Mouse (Mus musculus): ENCODE measurements at regions not wholly inside any gene's neighbourhood (a gene's known extent, or its start where the extent isn't known, plus 50 kb on each side); places are given as distances from the start of the nearest gene placed in this dataset.

DNA sequence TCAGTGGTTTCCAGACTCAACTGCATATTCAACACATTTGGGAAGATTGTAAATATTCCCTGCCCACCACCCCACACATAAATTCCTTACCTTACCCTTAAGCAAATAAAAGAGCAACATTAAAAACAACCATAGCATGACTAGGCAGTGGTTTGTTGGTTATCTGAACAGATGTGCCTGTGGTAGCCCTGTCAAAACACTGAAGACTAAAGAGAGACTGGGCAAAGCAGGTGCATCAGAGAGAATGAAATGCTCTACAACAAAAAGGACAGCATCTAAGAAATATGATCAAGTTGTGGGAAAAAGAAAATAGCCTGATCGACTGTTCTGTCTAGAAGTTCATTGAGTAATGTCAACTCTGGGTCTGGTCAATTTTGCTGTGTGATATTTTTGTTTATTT is 114.6 kb downstream of the Nuf2 start:
- Histone ChIP-seq H3K27ac (ENCODE audit: control insufficient read depth, low read depth, low read length) (no peak overlapping the region), H3K79me2 (ENCODE audit: control insufficient read depth, insufficient read depth, low read length, poor library complexity) (no peaks in the 10 kb centered on the region), H3K9ac (ENCODE audit: control insufficient read depth, low read depth, low read length, poor library complexity, severe bottlenecking) (no peak overlapping the region), H3K36me3 (ENCODE audit: control insufficient read depth in 1 of 2, insufficient read depth in 2 of 2, low read length in 2 of 2) (no peaks in the 10 kb centered on the region), H3K4me3 (ENCODE audit: control insufficient read depth in 1 of 2, insufficient read depth in 1 of 2, low read depth in 2 of 2, low read length in 2 of 2) (no peak overlapping the region), H3K27me3 (ENCODE audit: control insufficient read depth in 1 of 2, insufficient read depth in 2 of 2, low read length in 2 of 2) (no peaks in the 10 kb centered on the region), H3K4me1 (ENCODE audit: control insufficient read depth in 1 of 2, insufficient read depth in 2 of 2, low read length in 2 of 2) (no peaks in the 10 kb centered on the region), H3K9me3 (replicated peaks; ENCODE audit: insufficient read depth, low read length) (no peaks in the 10 kb centered on the region)
- DNase-seq (ENCODE audit: low read depth, low spot score) = no peak
- TF ChIP-seq MAX (IDR thresholded peaks at IDR 0.05; ENCODE audit: low read length) (no peak), ZNF384 (IDR thresholded peaks at IDR 0.05; ENCODE audit: low read depth, low read length) (no peak), ELF1 (IDR thresholded peaks at IDR 0.05; ENCODE audit: low read depth, low read length) (no peak)

DNA sequence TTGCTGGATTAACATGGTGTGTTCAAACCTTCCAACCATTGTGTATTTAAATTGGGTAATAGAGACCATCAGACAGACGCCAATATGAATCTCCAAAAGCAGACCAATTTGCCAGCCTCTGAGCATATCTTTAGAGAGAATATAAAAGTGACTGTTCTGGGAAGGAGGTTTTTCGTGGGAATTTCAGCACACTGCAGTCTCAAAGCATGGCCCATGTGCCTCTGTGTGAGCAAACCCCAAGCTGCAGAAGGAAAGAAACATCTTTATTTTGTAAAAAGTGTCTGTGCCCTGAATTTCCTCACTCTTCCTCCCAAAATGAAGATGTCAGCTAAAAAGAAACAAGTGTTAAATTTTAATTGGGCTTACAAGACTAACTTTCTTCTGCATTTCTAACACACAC is 123.1 kb downstream of the Nuf2 start:
- no peaks in the 10 kb centered on the region for H3K36me3 ChIP-seq (ENCODE audit: control insufficient read depth in 1 of 2, insufficient read depth in 2 of 2, low read length in 2 of 2)
- H3K9me3 ChIP-seq (replicated peaks; ENCODE audit: insufficient read depth, low read length) = no peaks in the 10 kb centered on the region
- no peaks in the 10 kb centered on the region for H3K4me1 ChIP-seq (ENCODE audit: control insufficient read depth in 1 of 2, insufficient read depth in 2 of 2, low read length in 2 of 2)
- H3K27me3 ChIP-seq (ENCODE audit: control insufficient read depth in 1 of 2, insufficient read depth in 2 of 2, low read length in 2 of 2) = no peaks in the 10 kb centered on the region
- H3K4me3 ChIP-seq (ENCODE audit: control insufficient read depth in 1 of 2, insufficient read depth in 1 of 2, low read depth in 2 of 2, low read length in 2 of 2) = no peak overlapping the region
- H3K9ac ChIP-seq (ENCODE audit: control insufficient read depth, low read depth, low read length, poor library complexity, severe bottlenecking) = no peak overlapping the region
- no peak for DNase-seq (ENCODE audit: low read depth, low spot score)
- H3K27ac ChIP-seq (ENCODE audit: control insufficient read depth, low read depth, low read length) = no peak overlapping the region
- TF ChIP-seq USF1 (IDR thresholded peaks at IDR 0.05; ENCODE audit: low read depth, low read length) (no peak), SMC3 (IDR thresholded peaks at IDR 0.05; ENCODE audit: low read depth, low read length) (no peak), MXI1 (IDR thresholded peaks at IDR 0.05; ENCODE audit: low read depth, low read length) (no peak), EP300 (IDR thresholded peaks at IDR 0.05; ENCODE audit: low read depth in 1 of 2, low read length in 2 of 2) (no peak), BHLHE40 (IDR thresholded peaks at IDR 0.05; ENCODE audit: borderline replicate concordance, low read depth, low read length) (no peak), POLR2A (IDR thresholded peaks at IDR 0.05; ENCODE audit: control insufficient read depth in 1 of 2, insufficient read depth in 1 of 2, low read depth in 1 of 2, low read length in 2 of 2, poor library complexity in 1 of 2) (no peak), MEF2A (IDR thresholded peaks at IDR 0.05; ENCODE audit: extremely low read depth, insufficient replicate concordance, low read depth, low read length, poor library complexity, severe bottlenecking) (no peak), CHD1 (IDR thresholded peaks at IDR 0.05; ENCODE audit: low read depth, low read length) (no peak)
- no peaks in the 10 kb centered on the region for H3K79me2 ChIP-seq (ENCODE audit: control insufficient read depth, insufficient read depth, low read length, poor library complexity)

- H3K27ac ChIP-seq (ENCODE audit: control insufficient read depth, low read depth, low read length) = no peak overlapping the region
- TF ChIP-seq MYB (IDR thresholded peaks at IDR 0.05; ENCODE audit: low read depth, low read length) (no peak), GATA1 (IDR thresholded peaks at IDR 0.05; ENCODE audit: low read depth, low read length) (no peak), E2F4 (IDR thresholded peaks at IDR 0.05; ENCODE audit: borderline replicate concordance, low read depth, low read length) (no peak), EP300 (IDR thresholded peaks at IDR 0.05; ENCODE audit: low read depth in 1 of 2, low read length in 2 of 2) (no peak)
- H3K9ac ChIP-seq (ENCODE audit: control insufficient read depth, low read depth, low read length, poor library complexity, severe bottlenecking) = no peak overlapping the region
- H3K27me3 ChIP-seq (ENCODE audit: control insufficient read depth in 1 of 2, insufficient read depth in 2 of 2, low read length in 2 of 2) = no peaks in the 10 kb centered on the region
- H3K79me2 ChIP-seq (ENCODE audit: control insufficient read depth, insufficient read depth, low read length, poor library complexity) = no peaks in the 10 kb centered on the region
- no peaks in the 10 kb centered on the region for H3K4me1 ChIP-seq (ENCODE audit: control insufficient read depth in 1 of 2, insufficient read depth in 2 of 2, low read length in 2 of 2)
- no peaks in the 10 kb centered on the region for H3K36me3 ChIP-seq (ENCODE audit: control insufficient read depth in 1 of 2, insufficient read depth in 2 of 2, low read length in 2 of 2)
- H3K9me3 ChIP-seq (replicated peaks; ENCODE audit: insufficient read depth, low read length) = no peaks in the 10 kb centered on the region
- no peak overlapping the region for H3K4me3 ChIP-seq (ENCODE audit: control insufficient read depth in 1 of 2, insufficient read depth in 1 of 2, low read depth in 2 of 2, low read length in 2 of 2)
- DNase-seq (ENCODE audit: low read depth, low spot score) = no peak
These were observed 130.4 kb downstream of the Nuf2 start for GRCm38 (mm10) chr1:169400841-169401240.

Data from MEL (cell line).